Mouse (Mus musculus): ENCODE results near the gene Anapc5.
A peak's percentile ranks its signal among the peaks of the same experiment; 100 is the strongest.

Anapc5 gene

DNA sequence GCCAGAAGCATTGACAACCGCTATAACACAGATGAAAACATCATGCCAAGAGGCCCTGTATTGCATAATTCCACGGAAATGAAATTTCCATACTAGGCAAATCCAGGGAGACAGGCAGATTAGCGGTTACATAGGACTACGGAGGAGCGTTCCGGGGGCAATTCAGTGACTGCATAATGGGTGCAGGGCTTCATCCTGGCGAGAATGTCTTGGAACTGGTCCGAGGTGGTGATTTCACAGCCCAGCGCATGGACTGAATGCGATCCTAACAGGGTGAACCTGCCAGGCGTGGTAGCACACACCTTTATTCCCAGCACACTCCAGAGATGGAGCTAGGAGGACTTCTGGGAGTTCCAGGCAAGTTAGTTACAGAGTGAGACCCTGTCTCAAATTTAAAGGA is 53.9 kb downstream of the Anapc5 start:
- no peak for DNase-seq

DNA sequence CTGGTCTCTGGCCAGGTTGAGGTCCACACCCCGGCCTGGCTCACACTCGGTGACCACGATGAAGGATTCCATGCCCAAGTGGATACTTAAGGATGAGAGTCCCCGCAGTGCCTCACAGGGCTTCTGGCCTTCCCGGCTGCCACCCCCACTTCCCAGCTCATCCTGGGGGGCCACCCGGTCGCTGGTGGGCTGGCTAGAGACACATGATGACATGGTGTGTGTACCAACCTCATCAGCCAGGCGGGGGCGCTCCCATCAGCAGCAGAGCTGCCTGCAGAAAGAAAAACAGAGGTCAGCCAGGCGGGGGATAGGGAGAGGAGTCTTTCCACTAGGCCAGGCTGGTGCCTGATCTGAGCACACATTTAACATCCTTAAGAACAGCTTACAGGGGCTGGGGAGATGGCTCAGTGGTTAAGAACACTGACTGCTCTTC is 57.1 kb downstream of the Anapc5 start:
- DNase-seq = no peak

DNA sequence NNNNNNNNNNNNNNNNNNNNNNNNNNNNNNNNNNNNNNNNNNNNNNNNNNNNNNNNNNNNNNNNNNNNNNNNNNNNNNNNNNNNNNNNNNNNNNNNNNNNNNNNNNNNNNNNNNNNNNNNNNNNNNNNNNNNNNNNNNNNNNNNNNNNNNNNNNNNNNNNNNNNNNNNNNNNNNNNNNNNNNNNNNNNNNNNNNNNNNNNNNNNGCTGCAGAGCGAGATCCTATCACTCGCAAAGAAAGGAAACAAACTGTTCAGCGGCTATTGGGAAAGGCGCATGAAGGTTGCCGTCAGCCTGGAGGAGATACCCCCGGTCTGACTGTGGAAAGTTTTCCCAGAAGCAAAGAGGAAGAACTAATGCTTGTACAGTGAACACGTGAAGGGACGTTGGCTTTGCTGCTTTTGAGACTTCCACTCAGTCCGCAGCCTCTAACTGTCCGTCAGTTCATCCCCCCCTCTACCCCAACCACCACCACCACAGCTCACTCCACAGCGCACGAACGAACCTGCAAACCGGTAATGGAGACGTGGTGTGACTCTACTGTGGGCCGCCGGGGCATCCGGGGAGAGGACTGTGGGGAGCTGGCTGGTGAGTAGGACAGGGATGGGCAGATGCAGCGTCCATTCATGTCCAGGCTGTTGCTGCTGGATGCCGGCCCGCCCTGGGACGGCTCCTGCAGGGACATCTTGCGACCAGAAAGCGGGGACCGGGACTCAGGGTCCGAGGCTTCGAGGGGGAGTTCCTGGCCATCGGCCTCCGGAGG is 57.7 kb downstream of the Anapc5 start:
- no peak for DNase-seq

DNA sequence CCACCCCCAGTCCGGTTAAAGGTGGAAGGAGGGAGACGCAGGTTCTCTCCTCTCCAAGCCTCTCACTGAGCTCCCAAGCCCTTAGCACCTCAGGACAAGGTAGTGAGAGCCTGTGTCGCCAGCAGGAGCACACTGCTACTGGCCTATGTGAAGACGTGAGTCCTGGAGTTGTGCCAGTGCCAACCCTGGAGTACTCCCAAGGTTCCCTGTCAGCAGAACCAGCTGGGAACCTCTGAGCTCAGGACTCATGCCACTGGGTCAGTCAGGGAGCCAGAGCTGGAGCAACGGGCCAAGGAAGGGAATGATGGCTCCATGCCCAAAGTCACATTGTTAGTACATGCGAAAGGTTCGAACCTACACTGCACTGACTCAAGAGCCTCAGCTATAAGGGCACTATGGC is 64.5 kb downstream of the Anapc5 start:
- peak; percentile 83 to 88 for DNase-seq

DNA sequence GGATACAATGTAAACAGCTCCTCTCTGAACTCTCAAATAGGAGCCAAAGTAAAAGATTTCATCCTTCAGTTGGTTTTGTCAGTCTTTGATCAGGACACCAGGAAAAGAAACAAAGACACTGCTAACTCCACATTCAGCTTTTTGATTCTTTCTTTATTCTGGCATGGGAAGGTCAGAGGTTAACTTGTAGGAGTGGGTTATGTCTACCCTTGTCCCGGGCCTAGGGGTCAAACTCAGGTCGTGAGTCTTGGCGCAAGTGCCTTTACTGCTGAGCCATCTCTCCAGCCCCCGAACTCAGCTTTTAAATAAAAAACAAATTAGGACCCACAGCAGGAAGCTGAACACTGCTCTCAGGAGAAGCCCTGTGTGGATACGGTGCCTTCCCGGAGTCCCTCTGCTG is 65.0 kb downstream of the Anapc5 start:
- DNase-seq = no peak

DNA sequence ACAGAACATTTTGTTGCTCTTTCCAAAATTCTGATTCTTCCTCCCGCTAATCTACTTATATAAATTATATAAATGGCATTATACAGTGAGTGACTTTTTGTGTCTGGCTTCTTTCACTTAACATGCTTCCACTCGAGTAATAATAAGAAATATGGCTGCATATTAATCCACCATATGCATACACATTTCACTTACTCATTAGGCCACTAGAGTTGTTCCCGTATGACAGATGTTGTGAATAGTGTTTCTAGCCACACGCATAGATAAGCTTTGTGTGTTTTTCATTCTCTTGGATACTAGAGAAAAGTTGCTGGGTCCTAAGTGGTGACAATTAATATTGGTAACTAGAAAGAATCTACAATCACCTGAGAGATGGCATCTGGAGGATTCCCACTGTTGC is 65.5 kb downstream of the Anapc5 start:
- no peak for DNase-seq

DNA sequence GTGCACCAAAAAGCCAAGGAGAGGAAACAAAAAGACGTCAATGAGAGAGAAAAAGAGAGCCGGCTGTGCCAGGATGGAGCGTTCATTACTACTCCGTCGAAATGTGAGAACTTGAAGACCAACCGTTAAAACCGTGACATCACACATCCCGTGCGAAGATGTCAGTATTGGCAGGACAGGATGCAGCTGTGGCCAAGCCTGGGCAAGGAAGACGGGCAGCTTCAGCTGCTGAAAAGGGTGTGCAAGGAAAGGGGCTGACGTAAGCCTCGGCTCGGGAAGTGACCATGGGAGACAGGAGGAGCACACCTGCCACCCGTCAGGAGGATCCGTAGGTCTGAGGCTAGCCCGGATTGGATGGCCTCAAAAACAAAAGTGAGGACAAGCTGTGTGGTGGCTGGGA is 66.7 kb downstream of the Anapc5 start:
- DNase-seq = no peak

DNA sequence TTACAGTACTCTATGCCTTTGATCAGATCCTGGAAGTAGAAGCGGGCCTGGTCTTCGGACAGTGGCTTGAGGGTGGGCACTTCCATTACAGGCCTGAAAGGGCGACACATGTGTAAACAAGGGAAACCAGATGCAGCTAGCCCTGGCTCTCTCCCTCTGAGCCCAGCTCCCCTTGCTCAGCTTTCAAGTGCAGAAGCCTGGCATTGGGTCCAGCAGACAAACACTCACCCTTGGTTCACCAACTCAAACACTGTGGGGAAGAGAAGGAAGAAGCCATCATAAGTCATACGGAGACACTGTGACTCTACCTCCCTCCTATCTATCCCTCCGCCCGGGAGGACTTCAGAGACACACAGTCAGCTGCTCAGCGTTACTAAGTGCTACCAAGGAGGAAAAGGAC is 73.2 kb downstream of the Anapc5 start:
- DNase-seq = no peak

DNA sequence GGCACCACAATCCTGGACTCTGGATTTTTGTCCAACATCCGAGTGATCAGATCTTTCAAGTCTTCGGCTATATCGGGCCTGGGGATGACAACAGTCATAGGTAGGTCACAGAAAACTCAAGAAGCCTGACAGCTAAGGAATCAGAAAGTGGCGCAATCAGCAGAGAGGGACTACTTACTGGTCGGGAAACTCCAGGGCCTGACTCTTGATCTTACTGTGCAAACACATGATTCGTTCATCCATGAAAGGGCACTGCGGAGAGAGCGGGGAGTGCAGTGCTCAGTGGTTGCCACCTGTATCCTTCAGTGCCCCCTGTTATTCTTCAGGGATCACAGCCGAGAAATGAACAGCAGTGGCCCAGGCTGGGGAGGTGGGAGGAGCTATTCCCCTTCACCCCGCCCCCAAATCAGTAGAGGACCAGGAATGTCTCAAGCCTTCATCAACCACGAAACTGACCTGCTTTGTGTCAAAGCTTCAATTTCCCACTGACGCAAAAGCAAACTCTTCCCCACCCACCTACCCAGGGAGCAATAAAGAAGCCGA is 77.2 kb downstream of the Anapc5 start:
- no peak for DNase-seq
